Mouse (Mus musculus) frontal cortex, postnatal 36 days (tissue): ENCODE measurements around the gene Stxbp5.

Experiments used
- DNase-seq, 2 experiments: peaks; one replicate each; pipeline ENCODE4 v3.0.0; 2022; ENCODE audit warnings: low spot score in 2 of 2

The Stxbp5 gene

DNA sequence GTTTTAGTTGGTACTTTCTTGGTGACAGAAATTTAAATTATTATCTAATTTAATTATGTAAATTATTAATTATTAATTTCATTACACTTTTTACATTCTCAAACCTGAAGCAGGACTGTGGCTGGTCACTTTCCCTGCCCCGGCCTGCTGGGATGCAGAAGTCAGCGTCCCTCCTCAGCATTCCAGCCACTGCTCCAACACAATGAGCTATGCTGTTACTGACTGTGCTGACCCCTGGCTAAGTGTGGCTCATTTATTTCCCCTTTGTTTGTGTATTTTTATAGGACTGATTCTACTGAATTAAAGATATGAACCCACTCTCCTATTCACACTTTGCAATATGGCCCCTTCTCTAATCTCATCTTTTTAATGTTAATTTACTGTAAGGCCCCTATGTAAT lies 43.0 kb downstream of the Stxbp5 start:
- no peak for DNase-seq

DNA sequence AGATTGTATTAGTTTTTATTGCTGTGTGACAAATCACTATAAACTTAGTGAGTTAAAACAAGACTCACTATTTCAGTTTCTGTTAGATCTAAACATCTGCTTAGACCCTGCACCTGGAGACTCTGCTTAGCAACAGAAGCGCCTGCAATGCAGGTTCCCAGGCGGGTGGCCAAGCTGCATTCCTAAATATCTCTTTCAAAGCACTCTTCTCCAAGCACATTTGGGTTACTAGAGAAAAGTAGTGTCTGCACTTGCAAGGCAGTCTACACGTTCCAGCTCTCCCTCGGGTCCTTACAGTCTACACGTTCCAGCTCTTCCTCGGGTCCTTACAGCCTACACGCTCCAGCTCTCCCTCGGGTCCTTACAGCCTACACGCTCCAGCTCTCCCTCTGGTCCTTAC lies 44.1 kb downstream of the Stxbp5 start:
- no peak for DNase-seq

DNA sequence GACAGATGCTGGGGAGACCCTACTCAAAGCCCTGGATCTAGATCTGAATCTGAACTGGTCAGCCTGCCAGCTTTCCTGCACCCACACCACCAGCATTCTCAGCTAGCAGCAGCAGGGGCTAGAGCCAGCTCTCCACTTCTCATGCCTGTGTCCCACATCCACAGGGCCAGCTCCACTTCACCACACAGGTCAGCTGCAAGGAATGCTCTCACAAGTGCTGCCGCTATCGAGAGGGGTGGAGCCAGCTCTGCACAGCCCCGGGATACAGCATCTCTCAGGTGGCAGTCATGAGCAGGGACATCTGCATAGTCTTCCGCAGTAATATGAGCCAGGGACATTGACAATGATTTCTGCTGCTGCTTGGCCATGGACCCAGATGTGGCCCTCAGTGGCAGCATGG lies 54.5 kb downstream of the Stxbp5 start:
- DNase-seq, result no peak

DNA sequence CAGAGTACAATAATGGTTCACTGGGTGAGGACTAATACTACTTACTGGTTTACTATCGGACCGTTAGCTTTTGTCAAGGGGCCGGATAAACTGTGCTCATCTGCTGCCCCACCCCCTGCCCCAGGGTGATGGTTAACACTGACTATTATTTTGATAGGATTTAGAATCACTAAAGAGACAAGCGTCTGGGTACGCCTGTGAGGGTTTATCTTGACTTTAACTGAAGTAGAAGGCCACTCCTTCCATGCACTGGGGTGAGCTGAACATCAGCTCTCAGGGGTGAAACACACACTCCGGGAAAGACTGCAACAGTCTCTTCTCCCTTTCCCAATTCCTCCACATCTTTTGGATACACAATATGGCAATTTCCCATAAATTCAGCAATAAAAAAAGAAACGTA lies 61.5 kb downstream of the Stxbp5 start:
- no peak for DNase-seq

DNA sequence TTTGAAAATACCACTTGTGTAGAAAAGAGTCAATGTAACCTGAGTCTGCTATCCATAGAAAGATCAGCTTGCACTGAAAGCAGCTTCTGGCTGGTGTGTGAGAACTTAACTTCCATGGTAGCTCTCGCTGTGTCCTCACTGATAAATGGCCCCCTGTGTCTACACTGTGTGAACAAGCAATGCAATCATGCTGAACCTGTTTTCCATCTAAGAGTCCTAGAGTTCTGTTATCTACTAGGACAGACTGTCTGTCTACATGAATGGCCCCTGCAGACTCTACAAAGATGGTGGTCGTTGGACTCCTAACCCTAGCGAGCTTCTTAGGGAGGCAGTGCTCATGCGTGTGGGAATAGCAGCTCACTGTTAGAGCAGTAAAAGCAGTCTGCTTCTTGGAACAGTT lies 65.9 kb downstream of the Stxbp5 start:
- no peak for DNase-seq

DNA sequence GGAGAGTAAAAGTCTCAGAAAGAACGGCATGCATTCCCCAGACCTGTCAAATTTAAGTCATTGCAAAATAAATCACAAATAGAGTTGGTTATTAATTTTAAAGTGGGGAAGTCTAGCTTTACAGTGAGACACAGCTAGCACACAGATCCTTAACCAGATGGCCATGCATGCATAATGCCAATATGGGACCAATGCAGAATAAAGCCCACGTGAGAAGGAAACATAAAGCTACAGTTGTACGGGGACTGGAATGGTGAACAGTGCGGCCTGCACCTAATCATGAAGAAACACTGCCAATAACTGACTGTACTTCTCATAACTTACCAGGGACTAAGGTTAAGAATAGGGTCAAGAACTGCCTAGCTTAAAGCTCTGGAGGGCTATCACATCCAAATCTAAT lies 67.9 kb downstream of the Stxbp5 start:
- no peak for DNase-seq

DNA sequence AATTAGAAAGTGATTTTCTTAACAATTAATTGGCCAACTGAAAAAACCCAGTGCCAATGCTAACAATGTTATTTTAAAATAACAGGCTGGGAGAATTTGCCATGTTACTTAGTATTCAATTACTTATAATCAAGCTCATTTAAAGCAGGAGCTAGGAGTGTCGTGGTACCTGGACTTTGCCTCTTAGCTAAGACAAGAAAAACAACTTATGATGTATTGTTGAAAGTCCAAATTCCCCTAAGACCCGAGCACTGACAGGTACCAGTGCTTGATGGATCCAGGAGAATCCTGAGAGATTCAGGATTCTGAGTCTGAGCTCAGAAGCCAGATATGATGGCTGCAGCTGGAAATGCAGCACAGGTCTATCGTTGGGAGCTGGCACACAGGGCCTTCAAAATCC lies 71.1 kb downstream of the Stxbp5 start:
- no peak for DNase-seq

DNA sequence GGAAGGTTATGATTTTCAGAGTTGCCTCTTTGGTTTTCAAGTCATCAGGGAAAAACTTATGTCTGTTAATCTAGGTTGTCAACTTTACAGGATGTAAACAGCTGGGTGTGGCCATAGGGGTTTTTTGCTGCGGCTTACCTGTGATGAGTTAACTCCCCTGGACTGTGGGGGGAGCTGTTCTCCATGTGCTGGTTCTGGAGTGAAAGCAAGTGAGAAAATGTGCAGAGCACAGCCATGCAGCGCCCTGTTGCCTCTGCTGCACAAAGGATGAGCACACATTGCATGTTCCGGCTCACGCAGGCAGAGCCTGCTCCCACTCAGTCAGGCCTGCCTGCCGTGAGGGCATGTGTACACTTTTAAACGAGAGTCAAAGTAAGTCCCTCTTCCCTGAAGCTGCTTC lies 79.6 kb downstream of the Stxbp5 start:
- peak in 1 of 2 experiments; percentile 37 for DNase-seq

DNA sequence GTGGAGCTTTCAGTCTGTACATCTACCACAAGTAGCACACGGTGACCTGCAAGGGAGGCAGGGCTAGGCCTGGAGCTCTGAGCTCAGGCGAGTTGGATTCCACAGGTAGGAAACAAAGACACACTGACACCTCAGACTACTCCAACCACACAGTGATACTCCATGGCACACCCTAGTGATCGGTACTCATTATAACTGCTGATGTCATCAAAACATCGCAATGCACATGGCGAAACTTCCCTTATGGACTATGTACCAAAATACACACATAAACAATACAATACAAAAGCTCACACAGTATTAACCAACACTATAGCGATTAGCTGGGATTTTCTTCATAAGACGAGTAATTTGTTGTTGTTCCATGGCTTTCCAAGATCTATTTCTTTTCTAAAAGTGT lies 82.3 kb downstream of the Stxbp5 start:
- DNase-seq, result no peak

DNA sequence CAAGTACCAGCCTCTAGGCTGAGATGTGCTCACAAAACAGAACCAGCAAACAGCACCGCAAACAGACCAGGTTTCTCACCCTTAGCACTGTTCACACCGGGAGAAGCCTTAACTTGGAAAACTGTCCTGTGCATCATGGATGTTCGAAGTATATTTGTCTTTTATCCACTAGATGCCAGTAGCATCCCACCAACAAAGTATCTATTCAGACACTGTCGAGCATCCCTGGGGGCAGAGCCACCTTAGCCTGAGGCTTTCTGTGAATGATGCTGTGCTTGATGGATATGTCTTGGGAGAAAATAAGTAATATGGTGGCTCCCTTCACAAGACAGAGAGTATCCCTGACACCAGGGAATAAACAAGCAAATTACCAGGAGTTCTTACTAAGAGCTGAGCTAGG lies 87.0 kb downstream of the Stxbp5 start:
- peak in 1 of 2 experiments; percentile 36 for DNase-seq

DNA sequence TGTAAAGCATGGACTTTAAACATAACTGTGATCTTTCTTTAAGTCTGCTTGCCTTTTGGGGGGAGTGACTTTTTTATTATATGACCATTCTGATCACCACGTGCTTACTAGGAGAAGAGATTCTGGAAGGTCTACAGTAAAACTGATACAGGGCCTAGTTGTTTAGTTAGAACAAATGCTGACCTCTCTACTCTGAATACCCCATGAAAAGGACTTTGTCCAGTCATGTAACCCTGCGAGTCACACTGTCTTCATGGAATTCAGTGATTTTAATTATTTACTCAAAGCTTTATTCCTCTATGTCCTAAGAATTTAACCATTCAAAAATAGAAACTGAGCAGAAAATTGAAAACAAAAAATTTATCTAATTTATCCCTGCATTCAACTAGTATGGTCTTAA lies 93.3 kb downstream of the Stxbp5 start:
- no peak for DNase-seq

DNA sequence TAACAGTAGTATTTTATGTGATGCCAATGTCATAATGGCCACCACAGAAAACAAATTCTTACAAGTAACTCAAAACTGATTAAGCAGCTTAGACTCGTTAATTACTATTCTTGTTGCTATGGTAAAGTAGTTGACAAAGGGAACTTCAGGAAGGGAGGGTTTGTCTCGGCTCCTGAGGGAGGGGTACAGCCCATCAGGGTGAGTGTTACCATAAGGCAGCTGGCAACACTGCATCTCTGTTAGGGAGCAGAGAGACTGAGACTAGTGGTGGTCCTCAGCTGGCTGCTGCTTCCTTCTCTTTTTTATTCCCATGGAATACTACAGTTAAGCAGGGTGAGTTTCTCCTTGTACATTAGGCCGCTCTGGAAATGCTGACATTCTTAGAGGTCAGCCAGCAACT lies 95.5 kb downstream of the Stxbp5 start:
- no peak for DNase-seq

DNA sequence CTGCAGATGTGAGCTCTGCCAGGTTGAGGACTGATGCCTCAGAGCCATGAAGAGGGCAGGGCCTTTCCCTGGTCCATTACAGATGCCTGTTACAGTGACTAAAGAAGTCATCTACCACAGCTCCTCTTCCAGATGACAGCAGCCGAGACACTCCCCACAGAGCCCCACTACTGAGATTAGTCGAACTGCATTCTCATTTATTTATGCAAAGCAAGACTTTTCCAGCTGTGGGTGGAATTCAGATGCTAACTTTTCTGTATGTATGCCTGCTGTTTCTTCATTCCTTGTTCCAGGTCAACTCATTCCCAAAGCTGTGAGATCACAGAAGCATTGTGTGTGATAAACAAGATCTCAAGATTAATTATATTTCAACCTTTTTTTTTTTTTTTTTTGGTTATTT lies 97.8 kb downstream of the Stxbp5 start:
- DNase-seq, result no peak

DNA sequence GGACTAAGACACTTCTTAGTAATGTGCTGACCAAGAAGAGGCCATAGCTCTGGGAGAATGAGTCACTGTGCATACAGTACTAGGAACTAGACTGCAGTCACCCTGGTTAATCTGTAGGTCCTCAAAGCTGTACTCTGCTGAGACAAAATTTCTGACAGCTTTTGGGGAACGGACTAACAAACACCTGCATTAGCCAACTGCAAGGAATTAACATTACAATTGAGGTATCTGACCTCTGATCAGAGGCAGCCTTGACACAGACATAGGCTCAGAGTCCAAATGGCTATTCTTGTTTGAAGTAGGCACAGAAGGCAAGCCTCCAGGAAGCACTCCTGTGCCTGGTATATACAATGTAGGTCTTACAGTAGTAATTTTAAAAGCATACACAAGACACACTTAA lies 99.3 kb downstream of the Stxbp5 start:
- DNase-seq, result no peak

DNA sequence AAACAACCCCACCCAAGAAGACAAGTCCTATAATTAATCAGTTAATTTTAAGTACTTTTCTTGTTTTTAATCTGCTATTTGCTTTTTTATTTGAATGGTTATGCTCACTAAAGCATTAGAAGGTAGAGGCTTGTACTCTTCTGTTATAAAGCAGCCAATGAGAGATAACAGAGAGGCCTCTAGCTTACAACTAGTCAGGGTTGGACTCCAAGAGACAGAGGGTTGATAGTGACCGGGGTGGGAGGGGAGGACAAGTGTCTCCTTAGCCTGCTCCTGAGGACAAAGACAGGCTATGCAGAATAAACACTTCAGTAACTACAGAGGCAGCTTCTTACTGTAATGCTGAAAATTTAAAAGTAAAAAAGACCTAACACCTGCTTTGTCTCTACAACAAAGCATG lies 101.8 kb downstream of the Stxbp5 start:
- no peak for DNase-seq

DNA sequence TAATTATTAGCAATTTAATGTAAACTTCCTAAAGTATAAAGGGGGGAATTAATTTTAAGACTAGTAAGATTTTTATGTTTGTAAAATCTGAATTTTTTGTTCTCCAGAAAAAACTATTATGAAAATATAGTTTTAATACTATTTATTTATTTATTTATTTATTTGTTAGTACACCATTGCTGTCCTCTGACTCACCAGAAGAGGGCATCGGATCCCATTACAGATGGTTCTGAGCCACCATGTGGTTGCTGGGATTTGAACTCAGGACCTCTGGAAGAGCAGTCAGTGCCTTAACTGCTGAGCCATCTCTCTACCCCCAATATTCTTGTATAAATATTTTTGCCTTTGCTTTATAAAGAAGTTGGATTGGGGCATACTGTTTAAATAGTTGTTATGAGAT lies 104.5 kb downstream of the Stxbp5 start:
- no peak for DNase-seq

DNA sequence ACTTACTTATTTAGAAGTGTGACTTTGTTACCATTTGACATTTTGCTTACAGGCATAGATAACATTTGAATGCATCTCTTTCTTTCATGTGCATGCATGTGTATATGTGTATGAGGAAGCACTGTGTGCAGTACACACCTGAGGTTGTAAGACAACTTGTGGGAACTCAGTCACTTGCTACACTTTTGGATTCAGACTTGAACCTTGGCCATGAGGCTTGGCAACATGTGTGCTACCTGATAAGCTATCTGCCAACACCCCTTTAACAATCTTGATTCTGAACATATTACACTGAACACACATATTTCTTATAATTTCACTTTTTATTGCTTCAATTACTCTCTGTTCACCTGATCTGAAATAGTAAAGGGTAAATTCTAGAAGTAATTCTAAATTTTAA lies 106.5 kb downstream of the Stxbp5 start:
- no peak for DNase-seq

DNA sequence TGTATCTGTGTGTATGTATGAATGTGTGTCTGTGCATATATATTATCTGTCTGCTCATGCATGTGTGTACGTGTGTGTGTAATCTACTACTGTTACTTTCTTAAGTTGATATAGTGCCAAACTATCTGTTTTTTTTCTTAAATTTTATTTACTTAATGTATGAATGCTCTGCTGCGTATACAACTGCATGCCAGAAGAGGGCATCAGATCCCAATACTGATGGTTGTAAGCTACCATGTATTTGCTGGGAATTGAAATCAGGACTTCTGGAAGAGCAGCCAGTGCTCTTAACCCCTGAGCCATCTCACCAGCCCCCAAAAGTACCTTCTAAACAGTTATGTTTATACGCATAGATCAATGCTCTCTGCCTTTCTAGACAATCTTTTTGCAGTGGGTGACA lies 109.9 kb downstream of the Stxbp5 start:
- DNase-seq, result no peak

DNA sequence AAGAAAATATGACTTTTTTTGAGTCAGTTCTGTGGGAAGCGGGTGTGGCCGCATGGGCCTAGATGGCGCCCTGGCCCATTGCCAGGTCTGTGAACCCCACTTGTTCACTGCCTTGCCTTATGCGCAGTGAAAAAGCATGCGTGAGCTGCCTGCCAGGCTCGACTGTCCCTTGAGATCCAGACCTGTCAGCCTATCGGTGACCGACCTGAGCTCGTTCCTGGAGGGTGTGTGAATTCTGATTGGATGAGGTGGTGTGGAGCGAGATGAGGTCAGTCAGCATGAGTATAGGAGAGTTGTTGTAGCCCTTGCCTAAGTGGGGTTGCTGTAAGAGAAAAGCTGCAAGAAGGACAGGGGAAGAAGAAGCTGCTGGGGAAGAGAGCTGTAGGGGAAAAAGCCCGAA lies 114.4 kb downstream of the Stxbp5 start:
- no peak for DNase-seq

DNA sequence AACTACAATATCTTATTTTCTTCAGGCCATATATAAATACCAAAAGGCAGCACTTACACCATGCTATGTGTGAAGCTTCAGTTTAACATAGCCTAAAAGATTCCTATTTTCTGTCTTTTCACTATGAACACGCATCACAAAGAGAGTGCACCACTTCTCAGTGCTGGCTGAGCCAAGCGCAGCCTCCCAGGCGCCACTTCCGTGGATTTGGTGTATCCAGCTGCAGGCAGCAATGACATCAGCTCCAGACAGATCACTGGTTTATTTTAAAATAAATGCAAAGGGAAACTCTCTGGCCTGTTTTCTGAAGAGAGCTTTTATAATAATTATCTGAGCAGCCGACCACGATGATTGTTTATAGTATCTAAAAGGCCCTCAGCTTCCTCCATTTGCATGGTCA lies 115.2 kb downstream of the Stxbp5 start:
- DNase-seq, result no peak

DNA sequence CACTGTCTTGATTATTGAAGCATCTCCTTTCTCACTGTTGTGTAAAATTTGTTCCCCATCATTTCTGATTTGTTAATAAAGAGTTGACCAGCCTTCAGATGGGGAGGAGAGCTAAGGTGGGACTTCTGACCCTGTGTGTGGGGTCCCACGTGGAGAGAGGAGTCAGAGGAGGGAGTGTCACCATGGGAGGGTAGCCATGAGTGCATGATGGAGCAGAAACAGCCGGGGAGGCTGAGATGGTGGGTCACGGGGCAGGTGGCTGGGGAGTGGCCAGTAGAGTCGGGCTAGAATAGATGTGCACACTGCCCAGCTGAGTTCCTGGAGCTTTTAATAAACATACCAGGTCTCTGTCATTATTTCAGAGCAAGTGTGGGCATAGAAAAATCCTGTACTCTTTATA lies 121.0 kb downstream of the Stxbp5 start:
- DNase-seq, result no peak

DNA sequence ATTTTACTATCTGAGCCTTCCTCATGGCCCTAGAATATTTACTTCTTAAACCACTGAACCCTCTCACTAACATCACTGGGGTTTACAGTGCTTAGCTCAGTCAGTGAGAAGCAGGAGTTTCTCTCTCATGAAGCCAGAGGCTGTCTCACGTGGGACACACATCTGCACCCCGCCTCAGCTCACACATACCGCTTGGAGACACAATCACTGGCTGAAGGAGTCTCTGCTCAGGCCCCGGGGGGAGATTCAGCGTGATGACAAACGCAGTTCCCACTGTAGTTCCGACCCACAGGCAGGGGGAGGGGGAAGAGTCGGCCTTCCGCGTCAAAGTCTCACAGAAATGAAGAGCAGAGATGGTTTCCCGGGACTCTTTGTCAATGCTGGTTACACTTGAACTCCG lies 130.6 kb downstream of the Stxbp5 start:
- no peak for DNase-seq

DNA sequence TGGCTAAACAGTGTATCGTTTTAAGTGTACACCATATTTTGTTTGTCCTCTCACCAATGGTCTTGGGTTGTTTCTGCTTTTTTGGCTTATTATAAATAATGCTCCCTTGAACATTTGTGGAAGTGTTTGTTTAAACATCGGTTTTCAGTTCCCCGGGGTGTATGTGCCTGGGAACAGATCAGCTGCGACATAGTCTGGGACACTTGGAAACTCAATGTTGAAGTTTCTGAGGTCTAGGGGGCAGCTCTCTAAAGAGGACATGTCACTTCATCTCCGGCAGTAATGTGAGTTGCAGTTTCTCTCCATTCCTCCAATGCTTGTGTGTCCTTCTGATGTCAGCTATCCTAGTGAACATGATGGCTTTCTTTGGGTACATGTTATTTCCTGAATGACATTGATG lies 137.0 kb downstream of the Stxbp5 start:
- DNase-seq, result no peak

DNA sequence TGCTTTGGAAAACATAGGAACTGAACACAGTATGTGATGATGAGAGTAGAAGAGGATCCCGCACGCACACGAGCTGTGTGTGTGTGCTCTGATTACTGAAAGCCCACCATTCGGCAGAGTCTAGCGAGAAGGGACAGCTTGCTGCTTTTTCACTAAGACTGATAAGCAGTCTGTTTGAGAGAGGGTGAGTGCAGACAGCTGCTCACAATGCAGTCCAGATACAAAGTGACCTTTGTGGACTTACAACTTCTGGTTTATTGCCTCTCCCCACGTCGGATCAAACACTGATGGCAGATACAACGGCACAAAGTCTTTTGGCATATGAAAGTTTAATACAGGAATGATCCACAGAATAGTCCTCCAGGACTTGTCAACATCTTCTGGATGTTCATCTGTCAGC lies 140.6 kb downstream of the Stxbp5 start:
- DNase-seq, result no peak

DNA sequence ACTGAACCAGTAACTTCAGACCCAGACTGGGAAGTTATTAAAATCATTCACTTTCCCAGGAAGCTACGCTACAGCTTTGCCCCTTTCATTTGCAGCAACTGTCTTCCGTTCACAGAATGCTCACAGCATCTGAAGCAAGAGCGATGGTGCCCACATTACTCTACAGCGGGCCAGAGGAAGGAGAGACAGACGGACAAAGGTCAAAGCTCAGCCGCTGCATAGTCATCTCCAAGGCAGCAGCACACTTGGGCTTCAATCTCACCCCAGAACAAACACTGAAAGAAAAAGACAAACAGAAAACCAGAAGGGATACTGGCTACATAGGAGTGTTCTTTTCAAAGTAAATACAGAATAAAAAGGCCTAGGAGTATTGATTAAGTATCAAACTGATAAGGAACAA lies 144.3 kb downstream of the Stxbp5 start:
- DNase-seq, result no peak
